Mouse (Mus musculus): ENCODE results near the gene Rps17.

Gene Rps17

GRCm38 (mm10) chr7:81344544-81345446, at the start of gene Rps17:
Rps17 (minus strand) TSS chr7:81345254.
- DNase-seq (ENCODE audit: low spot score), result peak; percentile 97

GRCm38 (mm10) chr7:81379363-81379762, 34.3 kb upstream of the Rps17 start:
- DNase-seq (ENCODE audit: low spot score), result no peak

- DNase-seq (ENCODE audit: low spot score), result no peak
Measured at GRCm38 (mm10) chr7:81372337-81372920, 27.4 kb upstream of the Rps17 start.

GRCm38 (mm10) chr7:81371811-81372210, 26.8 kb upstream of the Rps17 start:
- DNase-seq (ENCODE audit: low spot score), result no peak

DNA sequence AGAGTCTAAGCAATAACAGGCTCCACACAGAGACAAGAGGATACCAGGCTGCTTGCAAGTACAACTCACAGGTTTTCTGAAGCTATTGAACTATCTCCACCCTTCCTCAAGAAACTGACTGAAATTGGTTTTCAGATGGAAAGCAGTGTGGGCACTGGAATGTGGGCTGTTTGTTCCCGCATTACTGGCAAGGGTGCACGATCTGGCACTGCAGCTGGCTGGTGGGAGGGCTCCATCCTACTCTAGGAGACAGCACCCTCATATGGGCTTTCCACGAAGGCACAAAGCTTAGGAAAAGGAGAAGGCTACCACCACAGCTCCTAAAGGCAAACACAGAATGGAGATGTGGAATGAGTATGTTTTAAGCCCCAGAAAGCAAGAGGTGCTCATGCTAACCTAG, 24.7 kb upstream of the Rps17 start:
- no peak for DNase-seq (ENCODE audit: low spot score)

DNA sequence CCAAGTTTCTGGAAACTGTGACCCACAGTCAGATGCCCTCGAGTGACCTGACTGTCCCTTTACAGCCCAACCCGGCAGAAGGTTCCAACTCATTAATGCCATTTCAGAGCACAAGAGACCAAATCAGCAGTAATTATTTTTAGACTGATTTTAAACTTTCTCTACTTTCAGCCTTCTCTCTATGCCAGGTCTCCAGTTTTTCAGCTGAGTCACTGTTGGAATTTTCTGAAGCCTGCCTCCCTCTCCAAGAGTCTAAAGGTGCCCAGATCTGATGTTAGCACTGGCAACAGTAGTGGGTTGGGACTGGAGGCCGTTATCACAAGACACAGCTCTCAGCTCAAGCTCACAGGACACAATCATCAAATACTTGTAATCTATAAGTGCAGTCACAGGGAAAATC, 22.9 kb upstream of the Rps17 start:
- no peak for DNase-seq (ENCODE audit: low spot score)

DNA sequence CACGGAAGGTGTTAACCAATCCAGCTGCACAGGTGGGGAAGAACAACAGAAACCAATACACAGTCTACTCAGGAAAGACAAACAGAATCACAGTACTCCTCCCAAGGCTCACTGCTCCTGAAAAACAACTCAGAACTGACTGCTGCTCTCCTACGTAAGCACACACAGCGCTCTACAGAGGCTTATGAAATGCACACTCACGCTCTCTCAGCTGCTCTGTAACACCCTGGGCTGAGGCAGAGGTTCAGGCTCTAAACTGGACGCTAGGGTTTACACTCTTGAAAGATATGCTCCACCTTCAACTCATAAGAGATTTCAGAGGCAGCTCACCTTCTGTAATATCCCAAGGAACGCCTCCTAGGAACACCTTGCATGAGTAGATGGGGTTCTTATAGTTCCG, 11.9 kb upstream of the Rps17 start:
- DNase-seq (ENCODE audit: low spot score), result no peak

DNA sequence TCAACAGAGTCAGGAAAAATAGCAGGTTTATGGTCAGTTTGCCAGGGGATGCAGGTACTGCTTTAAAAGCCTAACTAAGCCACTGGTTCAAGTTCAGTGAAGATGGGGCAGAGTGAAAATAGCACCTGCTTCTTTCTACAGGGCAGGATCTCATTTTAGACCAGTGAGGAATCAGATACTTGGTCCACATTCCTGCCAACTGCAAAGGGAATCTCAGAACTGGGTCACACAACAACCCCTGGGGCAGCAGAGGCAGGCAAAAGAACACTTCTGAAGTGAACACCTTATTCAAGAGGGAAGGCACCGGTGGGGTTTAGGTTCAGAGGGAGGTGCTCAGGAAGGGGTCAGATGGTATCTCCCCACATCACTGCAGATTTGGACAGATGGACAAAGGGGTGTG, 11.3 kb upstream of the Rps17 start:
- no peak for DNase-seq (ENCODE audit: low spot score)

DNA sequence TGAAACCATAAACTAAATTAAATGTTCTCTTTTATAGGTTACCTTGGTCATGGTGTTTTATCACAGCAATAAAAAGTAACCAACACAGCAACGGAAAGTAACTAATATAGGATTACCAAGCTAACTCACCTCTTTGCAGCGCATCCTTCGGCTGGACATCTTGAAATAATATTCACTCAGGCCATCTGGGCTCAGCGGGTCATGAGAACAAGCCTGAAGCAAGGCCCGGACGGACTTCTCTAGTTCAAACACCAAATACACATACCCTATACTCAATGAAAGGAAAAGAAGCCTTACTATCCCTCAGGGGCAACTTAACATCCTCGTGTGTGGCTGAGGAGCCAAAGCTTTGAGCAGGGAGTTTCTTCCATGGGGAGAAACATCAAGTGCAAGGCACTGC, 10.7 kb upstream of the Rps17 start:
- no peak for DNase-seq (ENCODE audit: low spot score)

DNA sequence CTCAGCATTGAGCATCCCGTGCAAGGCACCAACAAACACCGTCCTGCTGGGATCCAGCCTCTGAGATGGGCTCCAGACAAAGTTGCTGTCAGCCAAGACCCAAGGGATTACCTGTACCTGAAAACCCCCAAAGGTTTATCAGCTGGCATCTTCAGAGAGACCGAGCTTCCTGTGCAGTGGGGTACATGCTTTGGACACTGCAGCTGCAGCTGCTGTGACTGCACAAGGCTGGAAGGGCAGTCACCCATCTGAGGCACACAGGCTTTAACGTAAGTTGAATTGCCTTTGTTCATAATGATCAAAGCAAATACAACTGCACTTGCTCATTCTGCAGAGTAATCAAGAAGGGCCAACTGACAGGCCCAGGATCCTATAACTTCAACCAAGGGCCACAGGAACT, 6.8 kb upstream of the Rps17 start:
- no peak for DNase-seq (ENCODE audit: low spot score)

DNA sequence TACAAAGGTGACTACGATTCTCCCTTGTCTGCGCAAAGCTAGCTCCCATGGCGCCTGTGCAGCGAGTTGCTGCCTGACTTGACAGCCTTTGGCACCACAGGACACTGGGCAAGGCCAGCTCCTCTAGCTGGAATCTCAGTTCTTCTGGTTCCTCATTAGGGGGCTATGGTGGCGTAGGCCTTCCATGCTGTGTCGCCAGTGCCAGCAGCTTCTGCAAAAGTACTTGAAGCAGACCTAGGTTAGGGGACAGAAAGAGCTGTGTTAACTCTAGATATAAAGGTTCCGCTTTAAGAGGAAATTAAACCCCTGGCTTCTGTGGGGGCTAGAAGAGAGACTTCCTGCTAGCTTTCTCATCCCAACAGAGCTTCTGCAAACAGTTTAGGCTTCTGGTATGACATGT, 3.2 kb upstream of the Rps17 start:
- no peak for DNase-seq (ENCODE audit: low spot score)

- no peak for DNase-seq (ENCODE audit: low spot score)
Measured at GRCm38 (mm10) chr7:81345447-81346170, 555 bp upstream of the Rps17 start.

DNA sequence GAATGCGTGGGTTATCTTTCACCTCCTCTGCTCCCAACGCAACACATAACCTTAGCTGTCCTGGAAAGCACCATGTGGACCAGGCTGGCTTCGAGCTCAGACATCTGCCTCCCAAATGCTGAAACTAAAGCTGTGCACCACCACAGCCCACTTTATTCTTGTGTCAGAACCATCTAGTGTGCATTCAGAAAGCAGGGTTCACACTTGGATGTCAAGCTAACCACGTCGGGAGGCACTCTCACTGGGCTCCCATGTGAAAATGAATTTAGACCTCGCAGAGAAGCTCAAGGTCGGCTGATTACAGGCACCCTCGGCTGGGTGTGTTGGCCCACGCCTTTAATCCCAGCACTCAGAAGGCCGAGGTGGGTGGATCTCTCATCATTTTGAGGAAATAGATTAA, 1.2 kb downstream of the Rps17 start:
- DNase-seq (ENCODE audit: low spot score), result no peak

DNA sequence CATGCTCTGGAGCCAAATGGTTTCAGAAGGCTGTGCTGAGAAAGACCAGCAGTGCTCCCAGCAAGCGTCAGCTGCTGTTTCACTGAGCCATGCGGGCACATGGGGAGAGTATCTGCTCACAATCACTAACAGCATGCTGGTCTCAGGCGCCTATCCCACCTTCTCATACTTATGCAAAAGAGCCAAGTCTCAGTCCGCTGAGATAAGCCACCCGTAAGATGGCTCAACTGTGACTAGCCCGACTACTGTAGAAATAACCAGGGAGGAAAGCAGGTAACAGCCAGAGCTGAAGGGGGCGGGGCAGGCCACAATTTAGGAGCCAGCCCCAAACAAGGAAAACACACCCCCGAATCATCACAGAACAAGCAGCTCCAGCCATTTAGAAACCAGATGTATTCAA, 1.7 kb downstream of the Rps17 start:
- DNase-seq (ENCODE audit: low spot score), result no peak

- DNase-seq (ENCODE audit: low spot score), result no peak
Measured at GRCm38 (mm10) chr7:81342356-81343094, 2.5 kb downstream of the Rps17 start.

- DNase-seq (ENCODE audit: low spot score), result peak; percentile 21
Measured at GRCm38 (mm10) chr7:81341563-81341962, 3.5 kb downstream of the Rps17 start.

GRCm38 (mm10) chr7:81339783-81340182, 5.3 kb downstream of the Rps17 start:
- DNase-seq (ENCODE audit: low spot score), result peak; percentile 59

GRCm38 (mm10) chr7:81338522-81338873, 6.6 kb downstream of the Rps17 start:
- DNase-seq (ENCODE audit: low spot score), result no peak

- DNase-seq (ENCODE audit: low spot score), result no peak
Measured at GRCm38 (mm10) chr7:81337785-81338521, 7.1 kb downstream of the Rps17 start.

- DNase-seq (ENCODE audit: low spot score), result peak; percentile 16
Measured at GRCm38 (mm10) chr7:81336432-81336786, 8.6 kb downstream of the Rps17 start.

DNA sequence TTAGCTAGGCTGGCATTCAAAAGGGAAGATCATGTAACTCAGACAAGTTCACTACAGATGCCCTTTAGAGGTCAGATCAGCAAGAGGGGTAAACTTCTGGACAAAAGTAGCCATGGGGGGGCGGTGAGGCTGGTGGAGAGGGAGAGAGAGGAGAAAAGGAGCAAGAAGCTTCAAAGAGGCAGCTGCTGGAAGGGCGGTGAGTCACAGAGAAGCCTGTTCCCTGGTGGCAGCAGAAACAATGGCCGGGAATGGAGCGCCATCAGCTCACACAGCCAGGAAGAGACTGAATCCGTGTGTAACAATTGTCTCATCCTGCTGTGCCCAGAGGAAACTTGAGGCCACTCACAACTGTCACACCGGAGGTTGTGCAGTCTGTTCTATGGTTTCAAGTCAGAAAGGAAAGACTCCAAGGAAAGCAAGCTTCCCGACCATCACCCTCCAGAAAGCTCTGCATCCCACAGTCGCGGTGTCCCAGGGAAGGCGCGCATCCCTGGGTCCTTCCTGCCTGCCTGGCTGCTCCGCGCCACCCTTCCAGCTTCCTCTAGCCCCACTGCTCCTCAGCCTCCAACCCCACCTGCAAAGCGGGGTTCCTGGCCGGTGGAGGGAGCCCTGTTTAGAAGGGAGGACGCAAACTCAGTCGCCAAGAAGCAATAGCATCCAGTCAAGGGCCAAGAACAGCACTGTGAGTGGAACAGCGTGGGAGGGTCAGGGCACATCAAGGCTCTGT, 9.2 kb downstream of the Rps17 start:
- DNase-seq (ENCODE audit: low spot score), result no peak
